Mouse (Mus musculus): ENCODE measurements at regions not wholly inside any gene's neighbourhood (a gene's known extent, or its start where the extent isn't known, plus 50 kb on each side); places are given as distances from the start of the nearest gene placed in this dataset.
"Not testable (repeated sequence)": the region's sequence is repeated elsewhere in the genome, so short reads cannot be mapped to it uniquely, and the experiment has no call there.

DNA sequence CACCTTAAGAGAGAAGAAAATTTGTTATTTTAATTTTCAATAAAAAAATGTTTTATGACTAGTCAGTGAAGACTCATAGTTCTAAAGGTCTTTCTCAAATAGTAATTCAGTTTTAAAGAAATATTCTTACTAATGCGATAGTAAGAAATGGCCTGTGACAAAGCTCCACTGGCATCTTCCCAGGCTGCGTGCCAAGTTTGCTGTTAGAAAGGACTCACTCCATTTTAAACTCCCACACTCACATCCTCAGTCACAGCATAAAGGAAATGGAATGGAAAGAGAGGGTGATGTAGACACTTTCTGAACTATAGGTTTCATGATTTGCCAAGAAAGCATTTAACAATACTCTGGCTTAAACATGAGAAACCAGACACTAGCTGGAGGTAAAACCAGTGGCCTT lies 436.6 kb downstream of the Mei4 start:
- DNase-seq (ENCODE audit: low spot score in 2 of 2), result peak in 1 of 2 experiments; percentile 16

DNA sequence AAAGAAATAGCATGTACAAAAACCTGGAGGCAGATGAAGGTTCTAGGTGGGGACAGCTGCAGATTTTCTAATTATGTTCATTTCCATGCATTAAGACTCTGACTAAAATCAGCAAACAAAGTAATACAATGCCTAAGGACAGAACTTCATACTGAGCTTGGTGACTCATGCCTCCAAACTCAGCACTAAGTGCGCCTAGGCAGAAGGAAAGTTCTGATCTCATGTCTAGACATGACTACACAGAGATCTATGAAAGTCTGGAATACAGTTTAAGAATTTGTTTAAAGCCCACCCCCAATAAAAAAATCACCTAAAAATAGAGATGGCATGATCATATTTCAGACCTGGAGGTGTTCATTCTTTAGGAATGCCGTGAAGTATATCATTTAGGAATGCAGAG lies 442.8 kb downstream of the Mei4 start:
- no peak for DNase-seq (ENCODE audit: low spot score in 2 of 2)

DNA sequence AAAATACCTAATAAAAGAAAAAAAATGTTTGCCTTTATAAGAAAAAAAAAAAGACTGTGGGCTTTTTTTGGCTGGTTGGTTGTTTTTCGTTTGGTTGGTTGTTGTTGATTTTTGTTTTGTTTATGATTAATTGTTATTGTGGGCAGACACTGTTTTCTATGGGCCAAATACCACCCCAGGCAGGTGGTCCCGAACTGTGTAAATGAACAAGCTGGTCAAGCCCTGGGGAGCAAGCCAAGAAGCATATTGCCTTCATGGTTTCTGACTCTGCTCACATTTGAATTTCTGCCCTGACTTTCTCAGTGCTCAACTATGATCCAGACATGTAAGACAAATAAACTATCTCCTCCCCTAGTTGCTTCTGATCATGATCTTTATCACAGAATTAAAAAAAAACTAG lies 449.0 kb downstream of the Mei4 start:
- no peak for DNase-seq (ENCODE audit: low spot score in 2 of 2)

DNA sequence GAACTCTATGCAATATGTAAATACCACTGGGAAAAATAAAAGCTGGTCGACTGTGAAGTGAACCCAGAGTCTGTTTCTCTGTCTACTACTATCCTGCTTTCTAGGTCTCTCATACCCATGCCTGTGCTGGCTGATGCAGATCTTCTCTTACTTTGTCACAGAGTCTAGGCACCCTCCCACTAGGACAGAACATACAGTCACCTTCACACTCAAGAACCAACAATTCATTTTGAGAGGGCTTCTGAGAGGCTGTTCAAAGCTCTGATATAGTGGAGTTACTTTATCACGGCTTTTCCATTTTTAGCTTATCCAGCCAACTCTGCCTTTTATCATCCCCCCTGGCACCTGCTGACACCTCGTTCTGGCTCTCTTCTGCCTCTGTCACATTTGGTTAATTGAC lies 477.0 kb downstream of the Mei4 start:
- no peak for DNase-seq (ENCODE audit: low spot score in 2 of 2)

DNA sequence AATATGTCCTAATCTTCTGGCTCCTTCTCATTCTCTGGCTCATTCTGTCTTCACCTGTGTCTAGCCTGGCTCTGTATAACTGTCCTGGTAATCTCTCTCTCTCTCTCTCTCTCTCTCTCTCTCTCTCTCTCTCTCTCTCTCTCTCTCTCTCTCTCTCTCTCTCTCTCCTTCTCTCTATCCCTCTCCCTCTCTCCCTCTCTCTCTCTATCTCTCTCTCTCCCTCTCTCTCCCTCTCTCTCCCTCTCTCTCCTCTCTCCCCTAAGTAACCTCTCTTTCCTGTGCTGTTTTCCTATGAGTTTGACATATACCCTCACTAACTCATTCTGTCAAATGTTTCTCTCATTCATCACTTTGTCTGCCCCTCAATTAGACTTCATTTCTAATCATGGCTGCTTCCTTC lies 478.6 kb upstream of the Irak1bp1 start:
- not testable (repeated sequence) for DNase-seq (ENCODE audit: low spot score in 2 of 2)

DNA sequence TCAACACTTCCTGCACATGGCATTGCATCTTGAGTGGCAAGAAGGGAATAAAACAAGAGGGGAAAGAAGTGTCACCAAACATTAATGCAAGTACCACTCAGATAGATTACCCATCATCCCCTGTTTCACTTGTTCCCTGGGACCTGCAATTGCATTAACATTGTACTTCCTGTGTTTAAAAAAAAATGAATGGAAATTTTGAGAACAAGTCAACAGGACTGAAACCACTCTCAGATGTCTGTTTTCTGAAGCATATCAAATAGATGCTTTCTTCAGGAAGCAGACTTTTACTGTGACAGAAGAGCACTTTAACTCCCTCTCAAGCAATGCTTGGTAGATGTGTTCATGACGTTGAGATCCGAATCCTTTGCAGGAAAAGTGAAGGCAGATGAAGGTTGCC lies 469.8 kb upstream of the Irak1bp1 start:
- DNase-seq (ENCODE audit: low spot score in 2 of 2), result no peak

DNA sequence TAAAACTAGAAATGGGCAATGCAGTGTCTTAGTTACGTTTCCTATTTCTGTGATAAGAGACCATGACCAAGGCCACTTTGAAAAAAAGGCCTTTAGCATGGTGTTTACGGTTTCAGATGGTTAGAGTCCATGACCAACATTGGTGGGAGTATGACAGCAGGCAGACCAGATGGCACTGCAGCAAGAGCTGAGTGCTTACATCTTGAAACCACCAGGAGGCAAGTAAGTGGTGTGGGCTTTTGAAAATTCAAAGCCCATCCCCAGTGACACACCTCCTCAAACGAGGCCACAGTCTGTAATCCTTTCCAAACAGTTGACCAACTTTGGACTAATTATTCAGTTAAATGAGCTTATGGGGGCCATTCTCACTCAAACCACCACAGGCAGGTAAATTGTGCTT lies 427.0 kb upstream of the Irak1bp1 start:
- DNase-seq (ENCODE audit: low spot score in 2 of 2), result peak in 1 of 2 experiments; percentile 32

DNA sequence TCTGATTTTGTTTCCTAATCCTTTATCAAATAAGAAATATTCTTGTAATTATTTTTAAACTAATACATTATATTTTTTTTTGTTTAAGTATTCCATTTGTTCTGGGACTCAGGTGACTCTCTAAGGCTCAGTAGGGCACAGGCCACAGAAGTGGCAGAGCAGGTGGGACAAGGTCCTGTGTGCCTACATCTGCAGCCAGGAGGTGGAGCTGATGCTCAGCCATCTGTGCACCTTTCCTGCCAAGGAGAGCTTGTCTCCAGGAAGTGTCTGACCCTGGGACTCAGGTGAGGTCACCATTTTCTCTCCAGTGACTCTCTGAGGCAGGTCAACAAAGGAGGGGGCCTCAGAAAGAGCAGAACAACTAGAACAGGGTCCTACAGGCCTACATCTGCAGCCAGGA lies 425.3 kb upstream of the Irak1bp1 start:
- DNase-seq (ENCODE audit: low spot score in 2 of 2), result no peak

DNA sequence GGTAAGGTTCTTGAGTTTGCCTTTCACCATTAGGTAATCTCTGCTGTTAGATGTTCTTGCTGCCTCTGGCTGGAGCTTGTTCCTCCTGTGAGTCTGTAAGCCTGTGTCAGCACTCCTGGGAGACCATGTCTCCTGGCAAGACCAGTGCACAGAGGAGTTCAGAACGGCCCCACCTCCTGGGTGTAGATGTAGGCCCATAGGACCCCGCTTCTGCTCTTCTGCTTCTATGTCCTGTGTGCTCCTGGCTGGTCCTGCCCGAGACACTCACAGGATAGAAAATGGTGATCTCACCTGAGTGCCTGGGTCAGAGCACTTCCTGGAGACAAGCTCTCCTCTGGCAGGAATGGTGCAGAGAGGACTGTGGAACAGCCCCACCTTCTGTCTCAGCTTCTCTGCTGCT lies 422.2 kb upstream of the Irak1bp1 start:
- no peak for DNase-seq (ENCODE audit: low spot score in 2 of 2)

DNA sequence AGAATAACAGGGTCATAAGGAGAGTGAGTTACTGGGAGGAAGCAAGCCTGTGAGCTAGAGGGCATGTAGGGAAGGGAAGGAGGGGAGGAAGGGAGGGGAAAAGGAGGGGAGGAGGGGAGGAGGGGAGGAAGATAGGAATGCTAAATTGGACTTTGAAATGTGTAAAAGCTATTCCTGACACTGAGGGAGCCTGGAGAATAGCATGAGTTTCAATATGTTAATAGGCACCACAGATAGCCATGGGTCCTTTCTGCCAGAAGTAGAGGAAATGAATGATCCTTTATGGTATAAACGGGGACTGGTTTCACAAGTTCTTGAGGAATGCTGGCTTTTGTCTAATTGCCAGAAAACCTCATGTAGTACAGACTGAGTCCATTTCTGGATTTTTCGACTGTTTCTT lies 420.4 kb upstream of the Irak1bp1 start:
- DNase-seq (ENCODE audit: low spot score in 2 of 2), result no peak

Measured in right cerebral cortex, postnatal 10 days (tissue).